Mouse (Mus musculus): Measurements from ENCODE around the gene Prl3d2.
"Not testable (repeated sequence)": the region's sequence is repeated elsewhere in the genome, so short reads cannot be mapped to it uniquely, and the experiment has no call there.

The Prl3d2 gene

DNA sequence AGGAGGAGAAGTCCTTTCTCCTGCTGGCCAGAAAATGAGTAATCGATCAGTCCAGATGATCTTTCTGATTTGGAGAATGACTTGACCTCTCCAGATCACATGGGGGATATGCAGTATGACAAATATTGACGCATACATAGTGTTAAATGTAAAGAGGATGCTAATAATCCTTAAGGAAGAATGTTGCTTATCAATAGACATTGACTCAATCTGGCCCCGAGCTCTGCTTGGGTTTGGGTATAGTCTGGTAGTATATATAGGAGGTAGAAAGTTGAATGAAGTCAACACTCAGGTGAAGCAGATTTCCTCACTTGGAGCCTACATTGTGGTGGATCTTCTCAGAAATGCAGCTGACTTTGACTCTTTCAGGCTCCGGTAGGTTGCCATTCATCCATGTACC lies at the start of gene Prl3d2:
TSS of gene Prl3d2 (plus strand) at position 301 of the 400 bp plus-strand sequence.
- not testable (repeated sequence) for DNase-seq (ENCODE audit: low spot score)

- DNase-seq (ENCODE audit: low spot score): not testable (repeated sequence)
Observed at GRCm38 (mm10) chr13:27093890-27094289, 27.6 kb upstream of the Prl3d2 start, which contains the start of gene Prl3d1. Gene Prl3d1, plus strand, starts transcription at chr13:27094190.

DNA sequence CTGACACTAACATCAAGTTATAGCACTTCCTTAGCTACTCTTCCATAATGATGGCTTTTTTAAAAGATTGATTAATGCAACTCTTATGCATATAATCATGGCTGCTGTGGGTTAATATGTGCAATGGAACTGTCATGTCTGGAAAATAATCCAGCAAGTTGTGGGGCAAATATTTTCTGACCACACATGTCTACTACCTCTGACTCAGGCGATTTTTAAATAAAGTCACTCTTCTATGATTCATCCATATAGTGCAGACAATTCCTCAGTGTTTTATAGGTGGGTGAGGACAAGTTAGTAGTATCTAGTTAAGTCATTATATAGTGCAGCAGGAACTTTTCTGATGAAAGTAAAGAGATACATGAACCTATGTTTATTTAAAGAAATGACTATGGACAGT lies 26.8 kb downstream of the Prl3d2 start:
- no peak for DNase-seq (ENCODE audit: low spot score)

- DNase-seq (ENCODE audit: low spot score): not testable (repeated sequence)
Observed at GRCm38 (mm10) chr13:27156490-27156889, 35.0 kb downstream of the Prl3d2 start, which contains the start of gene Prl3d3. Gene Prl3d3, plus strand, starts transcription at chr13:27156790.
